Mouse (Mus musculus) brain, embryonic 18.5 days (tissue): ENCODE data around the gene Edc3.

ENCODE experiments used
- DNase-seq: peaks from one replicate; pipeline ENCODE4 v3.0.0-alpha.2; 2012; ENCODE audit warnings: low read depth, low spot score

Gene Edc3

GRCm38 (mm10) chr9:57761563-57762551 lies 53.5 kb downstream of the Edc3 start:
- no peak for DNase-seq

- no peak for DNase-seq
Observed at GRCm38 (mm10) chr9:57762563-57762991, 54.2 kb downstream of the Edc3 start.

- DNase-seq: no peak
Observed at GRCm38 (mm10) chr9:57764147-57764973, 56.0 kb downstream of the Edc3 start.

GRCm38 (mm10) chr9:57764974-57765363 lies 56.6 kb downstream of the Edc3 start:
- DNase-seq: peak; percentile 80

GRCm38 (mm10) chr9:57765364-57766351 lies 57.3 kb downstream of the Edc3 start, which contains the start of gene Clk3:
Clk3 (minus strand) TSS chr9:57765860.
- DNase-seq: peak; percentile 57

GRCm38 (mm10) chr9:57766431-57766830 lies 58.1 kb downstream of the Edc3 start:
- no peak for DNase-seq

- DNase-seq: no peak
Observed at GRCm38 (mm10) chr9:57767231-57767630, 58.9 kb downstream of the Edc3 start.

GRCm38 (mm10) chr9:57769539-57770069 lies 61.3 kb downstream of the Edc3 start:
- no peak for DNase-seq

GRCm38 (mm10) chr9:57770214-57770613 lies 61.9 kb downstream of the Edc3 start:
- DNase-seq: no peak

GRCm38 (mm10) chr9:57770836-57771235 lies 62.5 kb downstream of the Edc3 start:
- no peak for DNase-seq

GRCm38 (mm10) chr9:57773754-57774153 lies 65.4 kb downstream of the Edc3 start:
- DNase-seq: no peak

- DNase-seq: no peak
Observed at GRCm38 (mm10) chr9:57774168-57774567, 65.8 kb downstream of the Edc3 start.

GRCm38 (mm10) chr9:57775026-57775425 lies 66.7 kb downstream of the Edc3 start:
- no peak for DNase-seq

- DNase-seq: no peak
Observed at GRCm38 (mm10) chr9:57775736-57776135, 67.4 kb downstream of the Edc3 start.

GRCm38 (mm10) chr9:57782656-57783055 lies 74.3 kb downstream of the Edc3 start:
- DNase-seq: no peak

GRCm38 (mm10) chr9:57789733-57790132 lies 81.4 kb downstream of the Edc3 start:
- no peak for DNase-seq

- DNase-seq: no peak
Observed at GRCm38 (mm10) chr9:57797456-57797855, 89.1 kb downstream of the Edc3 start.

GRCm38 (mm10) chr9:57798725-57799253 lies 90.4 kb downstream of the Edc3 start:
- DNase-seq: no peak

GRCm38 (mm10) chr9:57800325-57800975 lies 92.1 kb downstream of the Edc3 start:
- DNase-seq: no peak
